Mouse (Mus musculus) CD4-positive, CD25-positive, alpha-beta regulatory T cell, adult 2 months (primary cell): ENCODE results near the gene Zswim4.

Experiments
- DNase-seq: peaks from one replicate; pipeline ENCODE4 v3.0.0-alpha.2; 2012; ENCODE audit warnings: low read depth, low spot score

Zswim4 gene

GRCm38 (mm10) chr8:84200652-84201544, 36.0 kb downstream of the Zswim4 start:
- DNase-seq: peak; percentile 81

DNA sequence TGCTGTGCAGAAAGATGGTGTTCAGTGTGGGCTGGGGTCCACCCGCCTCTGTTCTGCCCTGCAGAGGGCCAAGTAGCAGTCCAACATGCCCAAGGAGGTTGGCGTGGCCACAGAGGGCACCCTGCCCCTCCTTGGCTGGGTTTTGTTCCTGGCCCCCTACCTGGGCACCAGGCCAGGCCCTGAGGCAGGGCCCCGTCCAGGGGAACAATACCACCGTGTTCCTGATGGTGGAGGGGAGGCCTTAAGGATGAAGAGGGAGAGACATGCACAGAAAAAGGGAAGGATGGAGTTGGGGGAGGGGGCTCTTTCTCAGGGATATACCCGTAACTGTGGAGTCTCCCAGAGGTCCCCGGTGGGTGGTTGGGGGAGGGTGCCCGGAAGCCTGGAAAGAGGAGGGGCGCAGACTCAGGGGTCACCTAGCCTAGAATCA, 36.7 kb downstream of the Zswim4 start:
- peak; percentile 43 for DNase-seq

- DNase-seq: peak; percentile 45
Measured at GRCm38 (mm10) chr8:84199348-84200125, 37.3 kb downstream of the Zswim4 start.

DNA sequence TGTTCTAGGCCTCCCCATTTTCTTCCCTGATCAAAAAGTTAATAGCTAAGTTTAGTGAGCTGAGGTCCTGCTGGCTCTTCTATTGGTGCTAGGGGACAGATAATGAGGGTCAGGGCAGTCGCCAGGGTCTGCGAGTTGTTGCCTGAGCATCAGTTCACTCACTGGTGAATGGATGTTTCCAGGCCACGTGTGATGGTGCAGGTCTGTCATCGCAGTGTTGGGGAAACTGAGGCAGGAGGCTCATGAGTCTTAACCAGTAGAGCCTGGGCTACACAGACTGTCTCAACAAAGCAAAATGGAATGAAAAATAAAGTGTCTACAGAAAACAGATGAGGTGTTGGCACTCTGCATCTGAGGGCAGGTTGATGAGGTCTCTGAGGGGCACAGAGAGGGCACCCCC, 38.0 kb downstream of the Zswim4 start:
- no peak for DNase-seq

DNA sequence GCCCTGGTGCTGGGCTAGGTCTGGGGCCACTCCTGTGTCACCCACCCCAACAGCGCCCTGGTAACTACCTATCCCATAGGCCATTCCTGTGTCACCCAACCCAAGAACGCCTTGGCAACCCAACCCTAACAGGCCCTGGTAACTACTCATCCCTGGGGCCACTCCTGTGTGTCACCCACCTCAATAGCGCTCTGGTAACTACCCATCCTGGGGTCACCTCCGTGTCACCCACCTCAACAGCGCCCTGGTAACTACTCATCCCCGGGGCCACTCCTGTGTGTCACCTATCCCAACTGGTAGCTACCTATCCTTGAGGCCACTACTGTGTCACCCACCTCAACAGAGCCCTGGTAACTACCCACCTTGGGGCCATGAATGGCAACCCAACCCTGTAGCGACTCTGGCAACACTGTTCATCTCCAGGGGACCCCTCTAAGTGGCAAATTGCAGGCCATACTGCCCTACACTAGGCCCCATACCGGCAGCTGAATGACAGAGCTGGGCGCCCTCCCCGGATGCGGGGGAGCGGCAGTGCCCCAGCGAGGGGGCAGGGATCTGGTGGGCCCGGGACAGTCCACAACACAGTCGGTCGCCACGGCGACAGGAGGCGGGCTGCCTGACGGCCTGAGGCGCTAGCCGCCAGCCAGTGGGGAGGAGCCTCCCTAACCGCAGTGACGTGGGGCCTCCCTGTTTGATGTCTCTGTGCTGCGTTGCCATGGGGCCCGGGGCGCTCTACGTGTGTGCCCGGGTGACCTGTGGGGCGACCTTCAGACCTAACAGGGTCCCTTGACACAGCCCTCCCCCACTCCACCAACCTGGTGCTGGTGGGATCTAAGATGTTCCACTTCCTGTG, 38.7 kb downstream of the Zswim4 start:
- DNase-seq: peak; percentile 100

GRCm38 (mm10) chr8:84197141-84197921, 39.5 kb downstream of the Zswim4 start:
- DNase-seq: peak; percentile 94

DNA sequence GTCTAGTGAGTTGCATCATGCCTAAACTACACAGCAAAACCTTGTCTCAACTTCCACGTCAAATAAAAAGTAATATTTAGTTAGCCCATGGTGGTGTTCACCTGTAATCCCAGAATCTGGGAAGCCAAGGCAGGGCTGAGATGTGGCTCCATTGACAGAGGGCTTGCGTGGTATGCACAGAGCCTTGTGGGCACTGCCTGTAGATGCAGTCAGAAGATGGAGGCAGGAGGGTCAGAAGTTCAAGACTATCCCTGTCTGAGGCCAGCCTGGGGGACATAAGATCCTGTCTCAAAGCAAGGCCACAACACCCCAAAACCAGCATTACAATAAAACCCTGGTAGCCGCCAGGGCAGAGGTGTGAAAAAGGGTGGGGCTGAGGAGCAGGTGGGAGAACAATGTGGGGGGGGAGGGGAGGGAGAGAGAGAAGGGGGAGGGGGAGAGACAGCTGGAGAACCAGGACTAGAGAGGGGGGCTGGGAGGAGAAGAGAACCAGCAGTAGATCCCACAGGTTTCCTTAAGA, 42.6 kb downstream of the Zswim4 start:
- DNase-seq: peak; percentile 14

DNA sequence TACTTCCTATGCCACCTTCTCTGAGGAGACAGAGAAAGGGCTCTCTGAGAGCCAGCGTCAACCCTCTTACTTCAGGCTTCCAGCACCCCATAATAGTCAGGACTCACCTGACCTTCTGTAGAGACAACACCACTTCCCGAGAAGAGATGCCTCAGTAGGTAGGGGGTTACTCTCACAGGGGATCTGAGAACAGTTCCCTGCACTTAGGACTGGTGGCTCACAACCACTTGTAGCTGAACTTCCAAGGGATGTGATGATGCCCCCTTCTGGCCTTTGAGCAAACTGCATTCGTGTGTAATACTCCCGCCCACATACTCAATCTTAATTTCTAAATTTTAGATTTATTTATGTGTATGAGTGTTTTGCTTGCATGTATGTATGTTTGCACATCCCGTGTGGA, 43.3 kb downstream of the Zswim4 start:
- DNase-seq: peak; percentile 83

GRCm38 (mm10) chr8:84193161-84193560, 43.7 kb downstream of the Zswim4 start:
- peak; percentile 19 for DNase-seq

- DNase-seq: peak; percentile 92
Measured at GRCm38 (mm10) chr8:84192555-84192954, 44.3 kb downstream of the Zswim4 start.

DNA sequence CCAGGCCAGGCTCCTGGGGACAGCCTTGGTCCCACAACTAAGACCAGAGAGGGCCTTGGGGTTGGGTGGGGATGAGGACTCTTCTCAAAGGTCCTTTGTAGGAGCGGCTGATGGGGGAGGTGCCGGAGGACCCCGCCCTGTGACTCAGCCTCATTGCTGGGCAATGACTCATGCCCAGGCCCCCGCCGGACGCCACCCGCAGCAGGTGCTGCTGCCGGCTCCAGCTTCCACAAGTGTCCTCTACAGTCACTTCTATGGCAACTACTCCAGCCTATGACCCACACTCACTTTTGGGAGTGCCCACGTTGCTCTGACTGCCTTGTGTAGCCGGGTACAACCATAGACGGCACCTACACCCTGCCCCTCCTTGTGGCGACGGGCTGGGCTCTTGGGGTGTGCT, 44.8 kb downstream of the Zswim4 start:
- DNase-seq: peak; percentile 62

GRCm38 (mm10) chr8:84190191-84190867, 46.5 kb downstream of the Zswim4 start:
- no peak for DNase-seq

DNA sequence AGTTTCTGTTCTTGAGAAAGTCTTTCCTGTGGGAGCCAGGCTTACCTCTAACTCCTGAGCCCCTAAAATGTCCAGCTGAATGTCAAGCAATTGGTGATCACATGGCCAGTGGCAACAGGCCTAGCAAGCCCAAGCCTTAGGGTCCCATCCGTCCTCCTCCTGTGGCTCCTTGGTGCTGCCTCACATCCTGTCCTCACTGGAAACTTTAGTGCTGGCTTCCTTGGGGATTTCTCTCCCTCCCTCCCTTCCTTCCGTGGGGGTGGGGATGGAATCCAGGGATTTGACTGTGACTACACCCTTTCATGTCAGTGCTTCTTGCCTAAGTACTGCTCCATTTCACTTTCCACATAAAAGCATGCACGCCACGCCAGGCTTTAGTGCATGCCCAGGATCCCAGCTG, 47.3 kb downstream of the Zswim4 start:
- no peak for DNase-seq

GRCm38 (mm10) chr8:84188671-84189070, 48.2 kb downstream of the Zswim4 start:
- DNase-seq: no peak

DNA sequence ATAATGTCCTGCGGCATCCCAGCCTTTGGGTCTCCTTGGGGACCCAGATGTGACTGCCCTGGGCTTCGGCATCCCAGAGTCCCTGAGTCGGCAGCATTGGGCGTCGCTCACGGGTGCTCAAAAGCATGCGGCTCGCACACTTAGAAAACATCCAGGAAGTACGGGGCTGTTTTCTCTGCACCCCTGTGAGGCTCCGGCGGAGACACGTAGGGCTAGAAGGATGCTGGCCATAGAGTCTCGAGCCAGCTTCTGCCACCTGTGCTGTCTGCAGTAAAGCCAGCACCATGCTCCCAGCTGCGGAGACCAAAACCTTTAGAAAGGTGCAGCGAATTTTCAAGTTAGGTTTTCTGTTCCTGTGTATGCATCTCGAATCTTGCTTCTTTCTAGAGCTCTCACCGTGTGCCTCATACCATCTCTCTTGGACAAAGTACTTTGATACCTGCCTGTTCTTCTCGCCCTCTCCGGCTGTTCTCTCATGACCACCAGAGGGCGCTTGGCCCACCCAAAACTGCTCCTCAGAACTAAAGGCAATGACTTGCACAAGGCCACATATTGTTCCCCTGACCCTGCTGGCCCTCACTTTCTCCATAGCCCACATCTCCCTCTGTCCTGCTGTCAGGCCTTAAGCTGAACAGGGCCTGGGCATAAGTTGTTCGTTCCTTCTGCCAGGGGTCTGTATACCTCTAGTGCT, 49.6 kb downstream of the Zswim4 start:
- peak; percentile 82 for DNase-seq

GRCm38 (mm10) chr8:84186547-84186946, 50.3 kb downstream of the Zswim4 start:
- DNase-seq: peak; percentile 92

DNA sequence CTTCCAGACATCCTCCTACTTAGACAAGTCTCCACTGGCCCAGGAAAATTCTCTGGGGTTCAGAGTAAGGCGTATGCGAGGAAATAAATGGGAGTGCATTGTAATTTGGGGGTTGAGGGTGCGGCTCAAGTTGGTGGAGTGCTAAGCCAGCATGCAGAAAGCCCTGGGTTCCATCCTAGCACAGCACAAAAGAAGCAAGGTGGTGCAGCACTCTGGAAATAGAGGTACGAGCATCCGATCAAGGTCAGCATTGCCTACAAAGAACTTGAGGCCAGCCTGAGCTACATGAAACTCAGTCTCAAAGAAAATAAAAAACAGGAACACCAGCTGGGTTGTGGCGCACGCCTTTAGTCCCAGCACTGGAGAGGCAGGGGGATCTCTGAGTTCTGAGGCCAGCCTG, 51.7 kb downstream of the Zswim4 start, which contains the start of gene Nanos3:
TSS of gene Nanos3 (minus strand) at position 101 of the 400 bp plus-strand sequence.
- DNase-seq: no peak

DNA sequence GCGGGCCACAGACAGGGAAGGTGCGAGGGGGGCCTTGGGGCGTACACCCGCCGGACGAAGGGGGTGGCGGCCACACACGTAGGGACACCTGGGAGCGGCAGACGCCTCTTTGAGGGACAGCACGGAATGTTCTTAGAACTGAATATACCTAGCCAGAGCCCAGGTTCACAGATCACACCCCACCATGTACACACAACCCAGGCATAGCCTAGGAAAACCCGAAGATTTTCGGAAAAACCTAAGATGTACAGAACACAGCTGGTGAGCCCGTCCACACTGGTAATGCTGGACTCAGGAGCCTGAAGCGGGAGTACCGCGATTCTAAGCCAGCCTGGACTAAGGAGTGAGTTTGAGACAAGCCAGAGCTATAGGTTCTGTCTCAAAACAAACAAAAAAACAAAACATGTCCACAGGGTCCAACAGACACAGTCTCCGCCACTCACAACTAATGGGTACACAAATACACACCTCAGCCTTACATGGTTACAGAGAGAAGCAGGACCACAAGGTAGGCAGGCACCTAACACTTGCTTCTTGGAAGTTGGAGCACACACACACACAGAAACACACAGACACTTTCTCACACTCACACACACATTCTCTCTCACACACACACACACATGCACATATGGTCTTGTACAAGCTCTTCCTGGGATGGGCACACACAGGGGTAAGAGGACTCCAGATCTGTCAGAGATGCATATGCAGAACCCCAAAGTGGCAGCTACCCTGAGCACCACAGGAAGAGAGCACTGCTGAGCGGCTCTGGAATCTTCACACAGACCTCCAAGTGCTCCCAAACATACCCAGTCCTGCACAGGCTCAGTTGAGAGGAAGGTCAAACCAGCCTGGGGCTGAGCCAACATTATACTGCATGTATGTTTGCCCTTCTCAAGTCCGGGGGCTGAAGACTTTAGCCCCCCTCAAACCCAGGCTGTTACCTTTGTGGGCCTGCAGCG, 52.5 kb downstream of the Zswim4 start:
- DNase-seq: peak; percentile 12
